In the genomic region with DNA sequence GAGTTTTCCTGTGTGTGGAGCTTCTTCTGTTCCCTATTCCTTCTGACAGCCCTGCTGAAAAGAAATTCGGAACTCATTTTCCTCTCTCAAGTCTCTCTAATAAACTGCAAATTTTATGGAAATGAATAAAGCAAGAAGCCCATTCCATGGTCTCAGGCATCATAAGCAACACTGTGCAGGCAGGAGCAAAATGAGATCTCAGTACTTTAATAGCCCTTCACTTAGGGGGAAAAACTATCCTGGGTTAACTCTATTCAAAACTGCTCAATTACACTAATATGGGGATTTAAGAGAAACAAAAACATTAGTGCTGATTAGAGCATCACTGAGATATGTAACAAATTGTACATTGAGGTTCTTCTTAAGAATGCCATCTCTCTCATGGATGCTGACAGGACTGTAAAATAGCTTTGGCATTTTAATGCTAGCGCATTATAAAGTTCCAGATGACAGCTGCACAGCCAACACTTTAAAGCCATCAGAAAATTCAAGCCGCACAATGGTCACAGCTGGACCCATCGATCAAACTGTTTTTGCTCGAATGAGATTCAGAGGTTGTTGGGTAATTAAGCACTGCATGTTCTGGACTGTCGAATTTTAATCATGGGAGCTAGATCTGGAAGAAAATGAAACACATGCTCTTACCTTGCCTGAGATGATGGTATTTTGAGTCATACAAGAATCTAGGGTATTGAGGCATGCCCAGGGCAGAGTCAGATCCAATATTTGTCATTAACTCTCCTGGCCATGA, we compare ENCODE assay signal across 22 mouse cellular contexts. TPM values are rescaled to one million over a fixed set of nuclear protein-coding genes. Genes with fewer than 3 reads are reported as not detected.
DNase-seq lines count a peak whose midpoint lies in the region; ATAC-seq and TF ChIP-seq lines count a peak whose summit lies in the region.
"Had no signal": no experiment of that assay in that cellular context is flagged by ENCODE, and none has a peak within 500 bp of the region (broad histone marks: within the 10 kb centered on the region; RNA-seq: fewer than 3 reads in every experiment).

No protein-coding gene starts in this region.

- no peak overlapping the region for H3K4me3 ChIP-seq in kidney, postnatal 0 days (replicated peaks; ENCODE audit: low read depth, low read length)
- H3K4me3 ChIP-seq in forebrain, embryonic 13.5 days = no peak overlapping the region
- no peak overlapping the region for H3K4me3 ChIP-seq in hindbrain, embryonic 14.5 days (replicated peaks; ENCODE audit: low read length)
- no peak overlapping the region for H3K4me3 ChIP-seq in liver, embryonic 11.5 days (ENCODE audit: low read depth, low read length)
- H3K4me3 ChIP-seq in left cerebral cortex, adult 2 months = no peak overlapping the region

- H3K4me2 ChIP-seq in kidney, postnatal 0 days (ENCODE audit: low read length) = no peak overlapping the region
- H3K4me2 ChIP-seq in forebrain, embryonic 13.5 days = no peak overlapping the region; the same call in 1 of the 2 replicates
- H3K4me2 ChIP-seq in hindbrain, embryonic 14.5 days (replicated peaks) = no peak overlapping the region
- H3K4me2 ChIP-seq in liver, embryonic 11.5 days = no peak overlapping the region

- peak; percentile 15 for DNase-seq in kidney, postnatal 0 days (ENCODE audit: low spot score)
- no peak for DNase-seq in kidney, adult 8-10 months
- DNase-seq in brain, adult 2 months (ENCODE audit: low read depth, low spot score) = peak; percentile 33
- DNase-seq in hindbrain, embryonic 14.5 days (ENCODE audit: low spot score) = no peak
- no peak for DNase-seq in gastrocnemius, postnatal 10 days
- no peak for DNase-seq in liver, embryonic 11.5 days (ENCODE audit: low spot score)
- DNase-seq in left cerebral cortex, adult 2 months (ENCODE audit: extremely low spot score in 1 of 2, low spot score in 2 of 2) = no peak
- DNase-seq: adrenal gland, postnatal 14 days; cerebellum, postnatal 14 days; gastrocnemius, postnatal 14 days; heart, postnatal 14 days; kidney, postnatal 14 days; layer of hippocampus, adult 9-11 months; liver; lung, adult 2 months; lung, postnatal 4 days; right cerebral cortex, postnatal 14 days; thymus, postnatal 14 days had no signal

- intact Hi-C loops in left cerebral cortex, adult 2 months (cut with DNase I) = no loop called here

- no peaks in the 10 kb centered on the region for H3K36me3 ChIP-seq in kidney, postnatal 0 days (ENCODE audit: insufficient read depth, low read length)
- no peaks in the 10 kb centered on the region for H3K36me3 ChIP-seq in forebrain, embryonic 13.5 days (ENCODE audit: poor library complexity, severe bottlenecking)
- H3K36me3 ChIP-seq in hindbrain, embryonic 14.5 days (replicated peaks; ENCODE audit: control insufficient read depth, insufficient read depth) = no peaks in the 10 kb centered on the region
- no peaks in the 10 kb centered on the region for H3K36me3 ChIP-seq in liver, embryonic 11.5 days (ENCODE audit: control insufficient read depth, insufficient read depth, low read length)
- H3K36me3 ChIP-seq: G1E had no signal

- no peaks in the 10 kb centered on the region for H3K27me3 ChIP-seq in kidney, postnatal 0 days (ENCODE audit: insufficient read depth, low read length)
- H3K27me3 ChIP-seq in forebrain, embryonic 13.5 days = no peaks in the 10 kb centered on the region
- H3K27me3 ChIP-seq in hindbrain, embryonic 14.5 days (ENCODE audit: control insufficient read depth, insufficient read depth, low read length) = no peaks in the 10 kb centered on the region
- no peaks in the 10 kb centered on the region for H3K27me3 ChIP-seq in liver, embryonic 11.5 days (replicated peaks; ENCODE audit: control insufficient read depth, insufficient read depth, low read length)

- no peak for ATAC-seq in kidney, postnatal 0 days (replicated peaks; ENCODE audit: low FRiP score, low read depth)
- ATAC-seq in forebrain, embryonic 13.5 days = peak; percentile 93
- peak; percentile 73; the same call in 1 of the 2 replicates for ATAC-seq in hindbrain, embryonic 14.5 days (ENCODE audit: low FRiP score)
- ATAC-seq in liver, embryonic 11.5 days (replicated peaks; ENCODE audit: low FRiP score) = no peak
- ATAC-seq: intestine, postnatal 0 days had no signal

- no peaks in the 10 kb centered on the region for H3K4me1 ChIP-seq in kidney, postnatal 0 days (replicated peaks; ENCODE audit: insufficient read depth, low read length)
- H3K4me1 ChIP-seq in forebrain, embryonic 13.5 days = peaks cover 16% of the 10 kb centered on the region
- peaks cover 8% of the 10 kb centered on the region; the same call in 1 of the 2 replicates for H3K4me1 ChIP-seq in hindbrain, embryonic 14.5 days (replicated peaks; ENCODE audit: control insufficient read depth, insufficient read depth, low read length)
- H3K4me1 ChIP-seq in liver, embryonic 11.5 days (replicated peaks; ENCODE audit: control insufficient read depth, insufficient read depth, low read length) = no peaks in the 10 kb centered on the region

- H3K9me3 ChIP-seq in kidney, postnatal 0 days (replicated peaks; ENCODE audit: low read length) = no peaks in the 10 kb centered on the region
- H3K9me3 ChIP-seq in forebrain, embryonic 13.5 days (replicated peaks) = no peaks in the 10 kb centered on the region
- peaks cover 5% of the 10 kb centered on the region; the same call in 1 of the 2 replicates for H3K9me3 ChIP-seq in hindbrain, embryonic 14.5 days (ENCODE audit: control insufficient read depth, low read length)
- H3K9me3 ChIP-seq in liver, embryonic 11.5 days (ENCODE audit: control insufficient read depth, low read length) = no peaks in the 10 kb centered on the region
- H3K9me3 ChIP-seq: G1E had no signal

- H3K9ac ChIP-seq in kidney, postnatal 0 days (ENCODE audit: low read depth, low read length) = no peak overlapping the region
- H3K9ac ChIP-seq in forebrain, embryonic 13.5 days = no peak overlapping the region
- no peak overlapping the region for H3K9ac ChIP-seq in hindbrain, embryonic 14.5 days
- H3K9ac ChIP-seq in liver, embryonic 11.5 days (ENCODE audit: low read depth, low read length) = no peak overlapping the region

- 44% methylated on average over 6 of the region's 6 CpGs for WGBS in kidney, postnatal 0 days
- WGBS in forebrain, embryonic 13.5 days = 26% methylated on average over 6 of the region's 6 CpGs
- 26% methylated on average over 6 of the region's 6 CpGs for WGBS in hindbrain, embryonic 14.5 days
- WGBS in liver, embryonic 11.5 days = 78% methylated on average over 6 of the region's 6 CpGs

- TF ChIP-seq CTCF in kidney, postnatal 0 days (IDR thresholded peaks at IDR 0.05; ENCODE audit: low read depth) = no peak
- no peak for TF ChIP-seq CTCF in left cerebral cortex, adult 2 months (IDR thresholded peaks at IDR 0.05)

- H3K27ac ChIP-seq in kidney, postnatal 0 days = no peak overlapping the region
- peak overlapping the region; percentile 63 for H3K27ac ChIP-seq in forebrain, embryonic 13.5 days
- H3K27ac ChIP-seq in hindbrain, embryonic 14.5 days = no peak overlapping the region
- no peak overlapping the region for H3K27ac ChIP-seq in liver, embryonic 11.5 days (ENCODE audit: low read depth, low read length)
- H3K27ac ChIP-seq in left cerebral cortex, adult 2 months = no peak overlapping the region
- H3K27ac ChIP-seq: stomach, postnatal 0 days had no signal

RNA-seq across cellular contexts. Expression of gene Ctso, which starts 21.9 kb away (rescaled TPM):
- polyA plus RNA-seq in kidney, postnatal 0 days (2015; fragmentation: Nextera tagmentation; extraction: Ambion mirVana) = 25.3 and 25.7 TPM in 2 replicates
- 8.1 and 8.5 TPM in 2 replicates for polyA plus RNA-seq in forebrain, embryonic 13.5 days (2015; fragmentation: Nextera tagmentation; extraction: Ambion mirVana)
- polyA plus RNA-seq in hindbrain, embryonic 14.5 days (2014; fragmentation: Nextera tagmentation; extraction: Ambion mirVana) = 10.1 and 11.0 TPM in 2 replicates
- 1 to 10 TPM; 5.2 to 7.7 TPM for total RNA-seq in gastrocnemius, postnatal 10 days (2021)
- 6.5 and 8.1 TPM in 2 replicates for polyA plus RNA-seq in liver, embryonic 11.5 days (2014; fragmentation: Nextera tagmentation; extraction: Ambion mirVana)
- total RNA-seq in left cerebral cortex, adult 2 months (2021) = 10 to 100 TPM; 15.9 to 16.5 TPM

Comparison
In these comparisons a context has a peak if more than half of its experiments do, and no peak if none do; other contexts are left out.
1. DNase-seq: peak in kidney, postnatal 0 days (single experiment) and brain, adult 2 months (single experiment); none in kidney, adult 8-10 months (0 of 2), hindbrain, embryonic 14.5 days (single experiment), gastrocnemius, postnatal 10 days (single experiment), liver, embryonic 11.5 days (single experiment) and left cerebral cortex, adult 2 months (0 of 2).
2. ATAC-seq: peak in forebrain, embryonic 13.5 days (single experiment) and hindbrain, embryonic 14.5 days (single experiment); none in kidney, postnatal 0 days (single experiment) and liver, embryonic 11.5 days (single experiment).